ENCODE assay signal across 8 mouse cellular contexts in the genomic region with DNA sequence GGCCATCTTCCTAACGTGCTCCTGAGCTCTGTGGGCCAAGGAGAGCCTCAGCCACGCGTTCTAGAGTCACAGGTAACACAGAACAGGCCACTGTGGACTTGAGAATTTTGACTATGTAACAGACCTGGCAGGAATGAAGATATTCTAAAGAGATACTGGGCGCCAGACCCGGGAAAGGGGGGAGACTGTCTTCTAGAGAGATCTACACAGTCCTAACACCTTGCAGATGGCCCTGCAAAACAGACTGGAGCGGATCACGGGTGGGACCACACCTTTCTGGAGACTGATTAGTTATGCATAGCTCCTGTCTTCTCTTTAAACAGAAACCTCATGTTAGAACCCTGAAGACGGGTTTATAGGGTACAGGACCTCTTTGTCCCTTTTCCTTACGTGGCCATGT.
DNase-seq lines count a peak whose midpoint lies in the region; ATAC-seq and TF ChIP-seq lines count a peak whose summit lies in the region.

No protein-coding gene starts in this region.

- no peak for TF ChIP-seq POLR2A in thymus, adult 2 months (IDR thresholded peaks at IDR 0.05; ENCODE audit: control insufficient read depth, extremely low read depth, insufficient read depth, low read length, poor library complexity)

- no peak for DNase-seq in thymus, adult 2 months
- no peak for DNase-seq in thymus, postnatal 0 days (ENCODE audit: low spot score)
- DNase-seq in liver, embryonic 14.5 days (ENCODE audit: low read depth in 3 of 3, low spot score in 3 of 3): no peak
- DNase-seq in frontal cortex, postnatal 25 days (ENCODE audit: low spot score in 2 of 2): no peak
- DNase-seq in thymus, postnatal 25 days: no peak
- no peak for DNase-seq in embryo, embryonic 11 days

- peak overlapping the region; percentile 54 for H3K4me3 ChIP-seq in erythroblast, embryonic 14.5 days (replicated peaks)
- H3K4me3 ChIP-seq in thymus, adult 2 months (ENCODE audit: control insufficient read depth, insufficient read depth, low read length): peak overlapping the region; percentile 52
- no peak overlapping the region; a peak in 1 of 4 replicates for H3K4me3 ChIP-seq in liver, embryonic 14.5 days (ENCODE audit: insufficient read depth in 1 of 2, low read depth in 2 of 2, low read length in 2 of 2)

- no peak for TF ChIP-seq CTCF in thymus, adult 2 months (IDR thresholded peaks at IDR 0.05; ENCODE audit: borderline replicate concordance, control insufficient read depth, extremely low read depth, insufficient read depth, low read length, poor library complexity)
- TF ChIP-seq CTCF in liver, embryonic 14.5 days (IDR thresholded peaks at IDR 0.05; ENCODE audit: low read depth): no peak

- TF ChIP-seq EP300 in liver, embryonic 14.5 days (IDR thresholded peaks at IDR 0.05; ENCODE audit: low read depth): no peak

- peak overlapping the region; percentile 90 for H3K27ac ChIP-seq in thymus, adult 2 months (ENCODE audit: control insufficient read depth, insufficient read depth, low read length)
- no peak overlapping the region for H3K27ac ChIP-seq in liver, embryonic 14.5 days

- no peaks in the 10 kb centered on the region for H3K36me3 ChIP-seq in erythroblast, embryonic 14.5 days (ENCODE audit: control insufficient read depth)
- no peaks in the 10 kb centered on the region for H3K36me3 ChIP-seq in thymus, adult 2 months (ENCODE audit: control insufficient read depth, insufficient read depth, low read length)
- no peaks in the 10 kb centered on the region for H3K36me3 ChIP-seq in liver, embryonic 14.5 days (replicated peaks; ENCODE audit: control insufficient read depth, insufficient read depth, low read depth)

- H3K4me1 ChIP-seq in erythroblast, embryonic 14.5 days (ENCODE audit: control insufficient read depth): peaks cover 42% of the 10 kb centered on the region
- peaks cover 37% of the 10 kb centered on the region for H3K4me1 ChIP-seq in thymus, adult 2 months (replicated peaks; ENCODE audit: control insufficient read depth, insufficient read depth, low read length)
- H3K4me1 ChIP-seq in liver, embryonic 14.5 days (replicated peaks; ENCODE audit: control insufficient read depth in 2 of 2, insufficient read depth in 2 of 2, low read length in 1 of 2): peaks cover 7 to 14% of the 10 kb centered on the region in 2 experiments; a peak in 2 of 4 replicates

- peak overlapping the region; percentile 51 for H3K4me2 ChIP-seq in liver, embryonic 14.5 days (ENCODE audit: low read depth)

- no peak for ATAC-seq in erythroblast, adult 5-6 weeks (replicated peaks; ENCODE audit: low FRiP score, poor library complexity, severe bottlenecking)
- ATAC-seq in liver, embryonic 14.5 days (ENCODE audit: insufficient read depth): peak; percentile 44; the same call in 1 of the 2 replicates

- peaks cover 31% of the 10 kb centered on the region for H3K27me3 ChIP-seq in erythroblast, embryonic 14.5 days (ENCODE audit: control insufficient read depth)
- no peaks in the 10 kb centered on the region for H3K27me3 ChIP-seq in thymus, adult 2 months (ENCODE audit: control insufficient read depth, insufficient read depth, low read length)
- no peaks in the 10 kb centered on the region; the same call in 1 of the 2 replicates for H3K27me3 ChIP-seq in liver, embryonic 14.5 days (ENCODE audit: control insufficient read depth, insufficient read depth, low read length)

- no peak overlapping the region for H3K9ac ChIP-seq in liver, embryonic 14.5 days (replicated peaks)

- 69% methylated on average over 9 of the region's 9 CpGs for WGBS in thymus, adult 2 months
- WGBS in liver, embryonic 14.5 days (ENCODE audit: insufficient replicate concordance): 34% methylated on average over 9 of the region's 9 CpGs

- H3K9me3 ChIP-seq in erythroblast, embryonic 14.5 days (ENCODE audit: control insufficient read depth, low read length): no peaks in the 10 kb centered on the region
- H3K9me3 ChIP-seq in liver, embryonic 14.5 days (ENCODE audit: control insufficient read depth, low read length): no peaks in the 10 kb centered on the region

Comparison
In these comparisons a context has a peak if more than half of its experiments do, and no peak if none do; other contexts are left out.
1. H3K4me3 ChIP-seq: peak in erythroblast, embryonic 14.5 days (single experiment) and thymus, adult 2 months (single experiment); none in liver, embryonic 14.5 days (0 of 2).